Mouse (Mus musculus): ENCODE data around the gene Lin37. TPM values are rescaled to one million over a fixed set of nuclear protein-coding genes. Genes with fewer than 3 reads are reported as not detected.
A peak's percentile ranks its signal among the peaks of the same experiment; 100 is the strongest.

Gene Lin37
- total RNA-seq (2021) = 10 to 100 TPM; 17.3 to 18.6 TPM
- long read RNA-seq, experiment 1, transcript Lin37-201 (9 exons, 998 nt) = major isoform, 9 of 14 reads
- long read RNA-seq, experiment 1, partial matches to known transcripts = 0 of 14 reads
- long read RNA-seq, experiment 1, other reads (novel, unspliced or antisense) = 5 of 14 reads
- long read RNA-seq, experiment 2, transcript Lin37-201 (9 exons, 998 nt) = major isoform, 5 of 12 reads
- long read RNA-seq, experiment 2, partial matches to known transcripts = 2 of 12 reads
- long read RNA-seq, experiment 2, other reads (novel, unspliced or antisense) = 4 of 12 reads

DNA sequence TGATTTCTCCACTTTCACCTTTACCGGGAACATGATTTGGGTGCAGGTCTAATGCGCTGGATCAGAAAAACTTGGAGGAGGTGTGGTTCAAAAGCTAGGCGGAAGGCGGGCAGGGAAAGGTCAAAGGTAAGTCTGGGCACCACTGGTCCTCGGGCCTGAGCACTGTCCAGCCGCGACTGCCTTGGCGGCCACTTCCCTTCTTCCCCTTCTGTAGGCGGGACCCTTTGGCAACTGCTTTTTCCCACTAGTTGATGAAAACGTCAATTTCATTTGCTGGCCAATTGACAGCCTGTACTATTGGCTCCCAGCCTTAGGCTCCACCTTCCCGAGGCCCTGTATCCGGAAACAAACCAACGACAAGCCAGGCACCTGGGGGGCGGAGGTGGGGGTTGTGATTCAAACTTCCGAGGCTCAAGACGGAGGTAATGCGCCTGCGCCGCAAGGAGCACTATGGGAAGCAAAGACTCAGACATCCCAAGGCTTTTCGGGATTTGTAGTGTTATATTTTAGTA is at the start of gene Lin37:
Gene Lin37, minus strand, starts transcription at position 396 of the 512 bp plus-strand sequence.
- DNase-seq (ENCODE audit: low spot score in 2 of 2) = peak; percentile 79 to 95

GRCm38 (mm10) chr7:30608476-30608875 is 48.8 kb upstream of the Lin37 start:
- DNase-seq (ENCODE audit: low spot score in 2 of 2) = no peak

DNA sequence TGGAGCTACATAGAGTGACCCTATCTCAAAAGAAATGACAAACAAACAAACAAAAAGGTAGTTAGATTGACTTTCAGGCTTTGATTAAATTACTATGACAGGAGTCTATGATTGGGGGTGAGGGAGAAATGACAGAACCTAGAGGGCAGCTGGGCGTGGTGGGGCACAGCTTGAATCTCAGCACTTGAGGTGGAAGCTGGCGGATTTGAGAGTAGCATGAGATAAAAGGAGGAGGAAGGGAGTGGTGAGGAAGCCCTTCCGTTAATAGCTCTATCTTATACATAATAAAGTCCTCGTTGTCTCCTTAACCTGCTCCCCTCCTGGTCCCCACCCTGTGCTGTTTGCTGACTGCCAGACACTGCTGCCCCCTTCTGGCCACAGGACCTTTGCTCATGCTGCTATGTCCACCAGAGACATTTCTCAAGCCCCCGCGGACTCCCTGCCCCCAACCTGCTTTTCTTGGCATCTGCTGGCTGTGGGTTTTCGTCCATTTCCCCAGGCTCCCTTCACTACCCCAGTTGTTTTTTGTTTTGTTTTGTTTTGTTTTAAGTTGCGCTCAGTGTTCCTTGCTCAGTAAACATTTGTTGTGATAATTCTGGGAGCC is 48.2 kb upstream of the Lin37 start:
- DNase-seq (ENCODE audit: low spot score in 2 of 2) = no peak

GRCm38 (mm10) chr7:30604944-30605343 is 45.3 kb upstream of the Lin37 start:
- DNase-seq (ENCODE audit: low spot score in 2 of 2) = no peak

DNA sequence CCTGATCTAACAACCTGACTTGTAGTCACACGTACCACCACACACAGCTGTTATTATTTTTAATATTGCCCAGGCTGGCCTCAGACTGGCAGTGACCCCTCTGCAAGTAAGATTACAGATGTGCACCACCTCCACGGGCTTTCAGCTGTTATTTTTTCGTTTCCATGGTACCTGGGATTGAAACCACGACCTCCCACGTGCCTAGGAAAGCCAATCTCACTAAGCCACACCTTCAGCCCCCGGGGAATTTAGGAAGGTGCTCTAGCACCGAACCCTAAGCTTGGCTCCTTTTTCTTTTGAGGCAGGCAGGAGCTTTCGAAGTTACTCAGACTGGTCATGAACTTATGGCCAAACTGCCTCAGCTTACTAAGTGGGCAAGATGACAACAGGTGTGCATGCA is 44.8 kb upstream of the Lin37 start:
- DNase-seq (ENCODE audit: low spot score in 2 of 2) = no peak

DNA sequence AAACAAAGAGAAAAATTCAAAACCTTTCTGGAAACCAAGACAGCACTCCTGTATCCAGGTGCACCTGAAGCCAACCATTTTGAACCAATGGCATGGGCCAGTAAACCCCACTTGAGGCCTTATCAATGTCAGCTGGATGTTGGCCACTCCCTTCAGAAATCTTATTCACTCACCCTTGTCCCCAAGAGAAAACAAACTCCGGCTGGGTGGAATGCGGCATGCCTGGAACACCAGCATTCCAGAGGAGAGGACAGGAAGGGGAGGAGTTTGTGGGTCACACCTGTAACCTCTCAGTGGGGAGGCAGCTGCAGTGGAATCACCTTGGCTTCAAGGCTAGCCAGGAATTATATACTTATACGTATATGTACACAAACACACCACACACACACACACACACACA is 42.9 kb upstream of the Lin37 start:
- no peak for DNase-seq (ENCODE audit: low spot score in 2 of 2)

DNA sequence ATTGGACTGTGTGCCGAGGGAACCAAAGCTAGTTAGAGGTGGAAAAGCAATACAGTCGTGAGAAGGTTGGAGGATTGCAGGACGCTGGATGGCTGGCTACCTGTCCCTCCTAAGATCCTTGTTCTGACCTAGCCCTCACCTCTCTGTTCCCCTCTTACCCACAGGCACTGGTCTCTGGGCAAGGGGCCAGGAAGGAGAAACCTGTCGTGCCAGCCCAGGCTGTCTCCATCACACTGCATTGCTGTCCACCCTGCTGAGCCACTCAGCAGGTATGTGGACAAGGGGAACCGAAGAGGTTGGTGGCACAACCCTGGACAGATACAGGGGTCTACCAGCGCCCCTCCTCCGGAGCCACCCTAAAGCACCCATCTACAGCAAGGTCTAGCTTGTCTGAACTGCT is 41.0 kb upstream of the Lin37 start:
- no peak for DNase-seq (ENCODE audit: low spot score in 2 of 2)

DNA sequence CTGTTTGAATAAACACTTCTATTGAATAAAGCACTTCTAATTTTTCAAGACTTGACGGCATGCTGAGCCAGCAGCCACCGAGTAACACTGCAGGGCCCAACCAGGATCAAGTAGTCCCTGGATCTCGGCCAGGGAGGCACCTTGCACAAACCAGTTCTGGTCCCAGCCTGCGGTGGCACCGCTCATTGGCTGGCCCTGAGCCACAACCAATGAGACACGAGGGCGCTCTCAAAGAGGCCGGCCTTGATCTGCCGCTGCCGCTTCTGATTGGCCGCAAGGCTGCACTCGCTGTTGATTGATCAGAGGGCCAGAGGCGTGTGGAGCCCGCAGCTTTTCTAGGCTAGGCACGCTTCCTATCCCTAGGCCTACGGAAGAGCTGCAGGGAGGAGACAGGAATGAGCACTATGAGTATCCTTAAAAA is 40.3 kb upstream of the Lin37 start:
- DNase-seq (ENCODE audit: low spot score in 2 of 2) = peak; percentile 47 to 77

GRCm38 (mm10) chr7:30598786-30599185 is 39.1 kb upstream of the Lin37 start, which contains the start of gene Zbtb32:
Zbtb32 (minus strand) TSS chr7:30598909.
- no peak for DNase-seq (ENCODE audit: low spot score in 2 of 2)

DNA sequence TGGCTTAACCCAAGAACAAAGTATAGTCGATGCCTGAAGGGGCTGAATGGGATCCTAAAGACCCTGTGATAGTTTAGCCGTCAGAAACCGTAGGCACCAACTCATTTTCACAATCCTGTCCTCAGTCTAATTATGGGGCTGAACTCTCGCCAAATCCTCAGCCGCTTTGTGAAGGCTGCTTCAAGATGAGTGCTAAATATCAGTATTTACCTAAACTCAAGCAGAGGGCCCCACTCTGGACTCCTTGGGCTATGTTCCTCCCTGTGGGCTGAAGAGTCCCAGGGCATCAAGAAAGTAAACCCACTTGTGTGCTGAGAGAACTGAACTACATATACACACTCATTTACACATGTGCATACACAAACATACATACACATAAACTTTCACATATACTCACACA is 37.2 kb upstream of the Lin37 start:
- DNase-seq (ENCODE audit: low spot score in 2 of 2) = no peak

DNA sequence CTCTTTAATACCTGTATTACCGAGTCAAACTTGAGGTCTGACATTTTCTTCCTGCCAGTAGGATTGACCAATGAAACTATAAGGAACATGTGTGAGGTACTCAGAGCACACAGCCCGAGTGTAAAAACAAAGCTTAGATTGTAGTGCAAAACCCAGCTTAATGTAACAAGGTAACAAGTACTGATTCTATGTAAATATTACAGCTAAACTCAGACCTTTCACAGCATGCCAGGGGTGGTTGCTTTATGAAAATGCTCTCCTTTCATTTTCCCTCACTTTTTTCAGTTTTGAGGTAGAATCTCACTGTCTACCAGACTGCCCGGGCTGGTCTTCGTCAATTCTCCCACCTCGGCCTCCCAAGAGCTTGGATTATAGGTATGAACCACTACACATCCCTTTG is 36.5 kb upstream of the Lin37 start:
- no peak for DNase-seq (ENCODE audit: low spot score in 2 of 2)

GRCm38 (mm10) chr7:30594510-30595024 is 34.9 kb upstream of the Lin37 start:
- no peak for DNase-seq (ENCODE audit: low spot score in 2 of 2)

GRCm38 (mm10) chr7:30593579-30594509 is 34.2 kb upstream of the Lin37 start:
- DNase-seq (ENCODE audit: low spot score in 2 of 2) = no peak

DNA sequence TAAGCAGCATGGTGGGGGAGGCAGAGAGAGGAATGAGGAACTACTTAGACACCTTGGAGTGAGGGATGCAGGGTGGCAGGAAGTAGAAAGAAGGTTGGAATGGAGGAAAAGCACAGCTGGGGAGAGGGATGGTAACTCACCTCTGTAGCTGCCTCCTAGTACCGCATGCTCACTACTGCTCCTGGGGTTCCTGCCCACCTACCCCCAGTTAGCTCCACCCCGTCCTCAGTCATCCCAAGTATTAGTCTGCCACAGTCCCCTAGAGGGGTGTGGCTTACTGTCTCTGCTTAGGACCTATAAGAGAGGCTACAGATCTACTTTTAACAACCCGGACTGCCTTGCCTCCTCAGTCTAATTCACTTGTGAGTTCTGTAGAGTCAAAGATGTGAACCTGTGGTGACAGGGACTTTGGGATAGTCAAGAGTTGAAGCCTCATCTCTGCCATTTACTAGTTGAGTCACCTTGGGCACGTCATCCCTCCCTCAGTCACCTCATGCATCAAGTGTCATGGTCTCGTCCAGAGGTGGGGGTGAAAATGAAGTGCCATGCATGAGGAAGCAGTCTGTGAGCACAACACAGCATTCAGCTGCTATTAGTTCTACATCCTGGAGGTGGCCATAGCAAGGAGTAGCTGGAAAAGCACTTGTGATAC is 33.3 kb upstream of the Lin37 start:
- DNase-seq (ENCODE audit: low spot score in 2 of 2) = no peak

DNA sequence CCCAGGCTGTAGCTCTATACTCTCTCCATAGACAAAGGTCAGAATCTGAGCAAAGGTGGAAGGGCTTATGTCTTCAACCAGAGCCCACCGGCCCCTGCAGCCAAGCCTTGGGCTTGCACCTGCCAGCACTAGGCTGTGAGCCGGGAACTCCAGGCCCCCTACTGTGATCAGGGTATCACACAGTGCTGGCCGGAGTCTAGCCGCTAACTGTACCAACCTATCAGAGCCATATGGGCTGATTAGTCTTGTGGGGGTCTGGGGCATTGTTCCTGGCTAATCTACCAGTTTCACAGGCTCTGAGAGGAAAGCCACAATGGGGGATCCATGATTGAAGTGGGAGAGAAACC is 31.9 kb upstream of the Lin37 start:
- DNase-seq (ENCODE audit: low spot score in 2 of 2) = no peak

DNA sequence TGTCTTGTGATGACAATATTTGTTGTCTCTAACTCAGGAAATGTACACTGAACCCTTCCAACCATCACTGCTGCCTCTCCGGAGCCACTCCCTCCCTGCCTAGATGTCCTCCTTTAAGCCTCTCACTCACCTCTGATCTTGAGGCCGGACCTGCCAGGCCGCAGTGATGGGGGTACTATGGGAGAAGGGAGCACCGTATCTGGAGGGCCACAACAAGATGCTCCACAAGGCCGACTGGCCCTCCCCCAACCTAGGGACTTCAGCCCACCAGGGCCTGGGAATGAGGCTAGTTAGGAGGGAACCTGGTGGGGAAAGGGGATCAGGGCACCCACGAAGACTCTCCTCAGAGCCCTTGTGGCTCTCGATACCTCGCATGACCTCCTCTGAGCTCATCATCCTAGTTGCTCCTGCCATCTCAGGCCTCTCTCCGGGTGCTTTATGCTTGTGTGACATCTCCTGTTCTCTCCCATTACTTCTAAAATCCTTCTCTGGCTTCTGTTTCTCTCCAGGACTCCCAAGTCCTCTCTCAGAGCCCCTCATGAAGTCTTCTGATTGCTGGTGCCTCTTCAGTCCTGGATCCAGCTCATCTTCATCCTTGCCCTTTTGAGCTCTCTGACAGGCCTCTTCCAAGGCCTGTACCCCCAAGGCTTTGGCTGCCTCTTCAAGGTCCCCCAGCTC is 31.4 kb upstream of the Lin37 start:
- no peak for DNase-seq (ENCODE audit: low spot score in 2 of 2)

DNA sequence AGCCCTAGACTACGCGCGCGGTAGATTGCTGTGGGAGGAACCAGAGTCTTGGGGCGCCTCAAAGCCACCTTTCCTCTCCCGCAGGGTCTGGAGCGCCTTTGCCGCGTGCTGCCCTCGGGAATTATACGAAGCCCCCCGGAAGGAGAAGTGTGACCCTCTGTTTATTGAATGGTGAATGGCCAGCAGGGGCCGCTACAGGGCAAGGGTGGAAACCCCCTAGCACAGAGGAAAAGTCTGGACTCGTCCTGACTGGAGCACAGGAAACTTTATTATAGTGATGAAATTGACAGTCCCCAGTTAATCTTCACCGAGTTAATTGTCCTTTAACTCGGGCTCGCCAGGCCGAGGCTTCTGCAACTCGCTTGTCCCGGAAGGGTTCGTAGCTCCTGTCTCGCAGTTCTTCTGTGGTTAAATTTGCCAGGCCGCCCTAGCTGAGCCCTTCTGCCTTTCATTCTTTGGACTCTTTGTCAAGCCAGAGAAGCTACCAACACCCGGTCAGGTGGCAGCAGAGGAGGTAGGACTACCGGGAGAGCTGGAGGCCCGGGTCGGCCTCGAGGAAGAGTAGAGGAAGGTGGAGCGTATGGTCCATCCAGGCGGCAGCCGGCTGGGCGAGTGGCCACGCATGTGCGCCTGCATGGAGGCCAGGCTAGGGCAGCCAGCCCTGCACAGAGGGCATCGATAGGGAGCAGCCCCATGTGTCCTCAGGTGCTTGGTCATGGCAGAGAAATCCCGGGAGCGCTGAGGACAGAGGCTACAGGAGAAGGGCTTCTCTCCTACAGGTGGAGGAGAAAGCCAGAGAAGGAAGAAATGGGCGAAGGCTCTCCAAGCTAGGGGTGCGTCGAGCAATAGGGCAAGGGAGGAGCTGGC is 30.0 kb upstream of the Lin37 start:
- DNase-seq (ENCODE audit: low spot score in 2 of 2) = peak; percentile 68 to 87

DNA sequence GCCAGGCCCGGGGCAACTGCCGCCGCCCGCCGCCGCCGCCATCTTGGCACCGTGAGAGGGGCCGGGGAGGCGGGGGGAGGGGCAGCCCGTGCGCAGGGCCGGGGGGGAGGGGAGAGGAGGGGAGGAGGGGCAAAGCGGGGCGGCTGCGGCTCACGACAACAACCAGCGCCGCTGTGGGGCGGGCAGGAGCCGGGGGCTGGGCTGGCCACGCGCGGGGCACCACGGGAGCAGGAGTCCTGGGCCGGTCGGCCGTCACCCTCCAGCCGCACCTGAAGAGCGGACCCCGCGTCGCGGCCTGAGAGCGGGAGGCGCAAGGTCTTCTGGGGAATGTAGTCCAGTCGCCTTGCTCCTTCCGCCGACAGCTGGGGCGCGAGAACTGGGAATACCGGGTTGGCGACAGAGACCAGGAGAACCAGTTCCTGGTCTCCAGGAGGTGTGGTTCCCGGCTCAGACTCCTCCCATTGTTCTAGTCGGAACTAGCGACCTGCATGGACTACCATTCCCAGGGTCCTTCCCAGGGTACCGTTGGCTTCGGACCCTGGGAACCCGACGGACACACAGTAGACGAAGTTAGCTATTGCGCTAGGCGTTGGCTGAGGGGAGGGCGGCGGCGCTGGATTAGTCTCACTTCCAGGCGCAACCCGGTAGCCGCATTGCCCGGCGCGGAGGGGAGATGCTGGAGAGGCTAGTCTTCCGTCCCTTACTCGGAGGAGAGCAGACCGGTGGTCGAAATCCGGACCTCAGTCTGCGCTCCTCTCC is 29.2 kb upstream of the Lin37 start, which contains the start of gene Kmt2b:
Gene Kmt2b, minus strand, starts transcription at position 51 of the 759 bp plus-strand sequence.
- DNase-seq (ENCODE audit: low spot score in 2 of 2) = peak; percentile 92 to 96
